Mouse (Mus musculus): ENCODE measurements around the gene Pip5k1c. TPM values are rescaled to one million over a fixed set of nuclear protein-coding genes. Genes with fewer than 3 reads are reported as not detected.

Pip5k1c gene
- 2.6 TPM for polyA plus RNA-seq (2014; fragmentation: Illumina TruSeq; extraction: RNeasy Lipid Tissue Mini Kit (QIAGEN cat#74804); ENCODE audit: low read depth, low replicate concordance)

DNA sequence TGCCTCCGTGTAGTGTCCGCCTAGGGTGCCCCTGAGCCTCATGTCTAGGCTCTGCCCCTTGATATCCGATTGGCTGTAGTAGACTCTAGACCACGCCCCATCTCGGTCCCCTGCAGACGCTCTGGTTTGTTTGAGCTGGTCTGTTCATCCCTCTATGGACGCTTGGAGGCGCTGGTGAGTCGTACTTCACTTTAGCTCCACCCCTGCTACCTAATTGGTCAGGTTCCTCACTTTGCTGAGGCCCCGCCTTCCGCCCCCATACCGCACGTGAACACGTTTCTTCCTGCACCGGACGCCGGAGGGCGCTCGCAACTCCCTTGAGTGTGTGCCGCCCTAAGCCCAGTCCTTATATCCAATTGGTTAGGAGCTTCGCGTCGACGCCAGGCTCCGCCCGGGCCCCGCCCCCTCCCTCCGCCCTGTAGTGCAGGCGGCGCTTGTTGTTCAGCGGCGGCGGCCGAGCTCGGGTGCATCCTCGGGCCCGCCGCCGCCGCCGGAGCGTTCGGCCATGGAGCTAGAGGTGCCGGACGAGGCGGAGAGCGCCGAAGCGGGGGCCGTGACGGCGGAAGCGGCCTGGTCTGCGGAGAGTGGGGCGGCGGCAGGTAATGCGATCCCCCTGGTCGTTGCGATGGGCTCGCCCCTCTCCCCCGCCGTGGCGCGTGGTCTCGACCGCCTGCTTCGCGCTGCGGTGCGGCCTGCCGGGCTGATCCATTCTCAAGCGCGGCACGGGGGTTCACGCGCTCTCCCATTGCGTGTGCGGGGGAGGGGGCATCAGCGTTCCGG is at the start of gene Pip5k1c:
TSS of gene Pip5k1c (plus strand) at position 410 of the 780 bp plus-strand sequence.

DNA sequence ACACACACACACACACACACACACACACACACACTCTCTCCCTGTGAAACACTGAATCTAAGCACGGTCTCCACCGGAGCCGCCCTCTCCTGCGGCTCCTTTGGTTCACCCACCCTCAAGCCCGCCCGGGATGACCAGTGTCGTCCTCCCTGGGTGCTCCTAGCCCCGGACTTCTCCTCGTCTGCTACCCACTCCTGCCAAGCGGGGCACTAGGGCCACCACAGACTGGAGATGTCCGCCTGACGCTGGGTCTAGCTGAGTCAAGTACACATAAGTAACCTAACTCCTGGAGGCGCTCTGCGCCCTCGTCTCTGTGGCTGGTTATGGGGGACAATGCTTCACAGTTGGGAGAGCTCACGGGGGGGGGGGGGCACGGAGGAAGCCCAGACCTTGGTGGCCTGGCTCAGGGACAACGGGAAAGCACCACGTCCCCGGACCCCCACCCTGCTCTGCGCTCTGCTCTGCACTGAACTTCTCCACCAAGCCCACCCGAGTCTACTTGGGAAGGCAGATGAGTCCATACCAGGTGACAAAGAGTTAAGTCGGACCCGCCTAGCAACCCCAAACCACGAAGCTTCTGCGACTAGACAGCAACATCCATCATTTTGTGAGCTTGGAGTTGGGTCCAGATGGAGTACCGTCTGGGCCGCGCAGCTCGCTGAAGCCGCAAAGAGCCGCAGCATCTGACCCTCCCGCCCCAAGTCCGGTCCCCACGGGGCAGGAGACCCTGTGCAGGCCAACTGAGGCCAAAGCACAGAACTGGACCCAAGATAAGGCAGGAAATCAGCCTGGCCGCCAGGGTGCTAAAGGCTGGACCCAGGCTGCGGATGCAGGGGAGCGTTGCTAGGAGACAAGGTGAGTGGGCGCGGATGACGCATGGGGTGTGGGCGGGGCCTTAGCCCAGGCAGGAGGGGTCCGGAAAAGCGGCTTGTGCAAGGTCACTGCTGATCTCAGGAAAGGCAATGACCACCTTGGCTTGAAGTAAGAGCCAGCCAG is 40.0 kb upstream of the Pip5k1c start, which contains the start of gene Matk:
TSS of gene Matk (plus strand) at position 512 of the 996 bp plus-strand sequence.

DNA sequence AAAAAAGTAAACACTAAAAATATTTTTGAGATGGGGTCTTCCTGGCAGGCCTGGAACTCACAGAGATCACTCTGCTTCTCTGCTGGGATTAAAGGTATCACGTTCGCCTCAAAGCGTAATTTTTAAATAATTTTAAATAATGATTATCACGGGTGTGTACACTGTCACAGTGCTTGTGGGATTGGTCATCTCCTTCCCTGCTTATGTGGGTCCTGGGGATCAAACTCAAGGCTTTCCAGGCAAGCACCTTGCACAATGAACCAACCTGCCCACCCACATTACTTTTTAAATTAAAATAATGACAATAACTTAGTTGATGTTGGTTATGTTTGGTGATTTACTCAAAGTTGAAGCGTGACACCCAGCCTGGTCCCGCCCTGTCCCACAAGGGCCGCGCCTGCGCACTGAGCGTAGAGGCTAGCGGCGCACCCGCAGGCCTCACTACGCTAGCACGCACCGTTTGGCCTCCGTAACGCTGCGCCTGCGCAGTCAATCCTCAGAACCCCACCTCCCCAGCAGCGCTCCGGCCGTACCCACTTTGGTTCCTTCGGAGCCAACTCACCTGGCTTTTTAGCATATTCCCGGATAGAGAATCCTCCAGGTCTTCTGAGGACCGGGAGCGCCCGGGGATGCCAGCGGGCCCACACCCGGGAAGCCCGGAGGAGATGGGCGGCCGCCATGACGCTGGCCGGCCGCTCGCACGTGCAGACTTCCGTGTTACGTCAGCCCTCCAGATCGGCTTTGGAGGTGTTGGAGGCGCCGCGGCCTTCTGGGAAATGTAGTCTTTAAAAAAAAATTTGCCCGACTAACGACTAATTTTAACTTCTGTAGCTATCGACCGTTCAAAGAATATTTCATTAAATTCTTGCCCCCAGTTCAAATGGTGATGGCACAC is 26.3 kb upstream of the Pip5k1c start, which contains the start of the genes Mrpl54 and Apba3:
TSS of gene Mrpl54 (minus strand) at position 724 of the 895 bp plus-strand sequence.
TSS of gene Apba3 (plus strand) at position 750 of the 895 bp plus-strand sequence.

DNA sequence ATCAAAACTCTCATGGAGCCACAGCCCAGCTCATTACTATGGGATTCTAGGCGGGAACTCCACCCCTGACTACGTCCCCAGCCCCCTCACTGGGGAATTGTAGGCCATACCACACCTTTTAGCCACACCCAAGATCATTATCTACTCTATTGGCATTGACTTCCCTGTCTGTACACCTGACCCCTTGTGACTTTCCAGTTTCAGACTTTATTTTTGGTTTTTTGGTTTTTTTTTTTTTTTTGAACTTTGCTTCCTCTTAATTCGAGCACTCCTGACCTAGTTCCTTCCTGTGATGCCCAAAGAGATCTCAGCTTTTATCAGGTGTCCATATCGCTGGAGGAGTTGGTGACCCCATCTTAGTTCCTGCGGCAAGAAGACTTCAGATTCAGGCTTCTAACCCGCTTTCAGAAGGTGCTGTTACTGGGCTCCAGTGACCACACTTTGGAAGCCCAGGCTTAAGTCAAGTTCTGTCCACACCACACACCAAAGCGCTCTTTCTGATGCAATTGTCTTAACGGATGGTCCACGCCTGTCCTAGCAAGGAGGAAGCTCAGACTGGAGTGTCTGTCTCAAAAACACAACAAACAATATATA is 1.2 kb upstream of the Pip5k1c start, which contains the start of gene Tjp3:
TSS of gene Tjp3 (minus strand) at position 71 of the 594 bp plus-strand sequence.

DNA sequence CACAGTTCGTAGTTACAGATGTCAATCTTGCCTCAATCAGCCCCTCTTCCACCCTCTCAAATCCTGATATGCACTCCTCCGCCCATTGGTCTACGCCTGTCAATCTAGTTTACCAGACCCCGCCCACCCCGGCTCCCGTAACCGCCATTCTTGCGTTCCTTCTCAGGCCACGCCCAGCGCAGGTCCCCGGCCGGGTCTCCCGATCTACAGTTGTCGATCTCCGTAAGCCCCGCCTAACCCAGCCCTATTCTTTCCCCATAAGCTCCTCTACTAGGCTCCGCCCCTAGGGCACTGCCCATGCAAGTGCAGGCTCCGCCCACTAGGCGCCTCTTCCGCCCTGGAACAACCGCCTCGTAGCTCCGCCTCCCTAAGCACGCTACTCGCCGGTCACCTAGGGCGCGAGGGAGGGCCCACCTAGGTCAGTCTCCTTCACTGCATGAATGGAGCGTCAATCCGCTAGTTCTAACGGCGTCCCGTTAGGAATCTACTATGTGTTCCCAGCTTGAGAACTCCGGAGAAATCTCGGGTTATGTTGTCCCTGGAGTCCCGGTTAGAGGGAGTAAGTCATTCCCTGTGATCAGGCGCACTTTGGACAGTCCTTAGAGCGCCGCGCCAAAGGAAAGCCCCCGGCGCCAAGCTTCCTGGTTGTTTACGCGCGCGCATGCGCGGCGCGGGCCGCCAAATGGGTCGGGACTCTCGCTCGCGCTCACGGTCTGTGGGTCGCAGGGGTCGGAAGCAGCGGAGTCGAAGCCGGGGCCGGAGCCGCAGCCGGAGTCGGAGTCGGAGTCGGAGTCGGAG is 28.0 kb downstream of the Pip5k1c start, which contains the start of gene Cactin:
TSS of gene Cactin (plus strand) at position 554 of the 798 bp plus-strand sequence.

DNA sequence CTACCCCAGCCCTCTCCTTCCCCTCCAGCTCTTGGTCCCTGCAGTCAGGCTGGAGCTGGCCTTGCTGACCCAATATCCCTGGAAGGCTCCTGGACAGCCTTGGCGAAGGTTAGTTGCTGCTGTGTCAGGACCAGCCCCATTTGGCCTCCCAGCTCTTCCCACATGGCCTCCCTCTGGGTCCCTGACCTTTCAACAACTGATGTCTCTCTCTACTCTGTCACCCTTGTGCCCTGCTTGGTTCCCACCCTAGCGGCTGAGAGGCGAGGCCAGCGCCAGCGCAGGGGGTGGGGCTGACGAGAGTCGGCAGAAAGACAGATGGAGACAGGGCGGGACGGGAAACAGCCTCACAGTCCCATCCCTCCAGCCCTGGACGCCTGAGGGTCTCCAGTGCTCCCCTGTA is 35.6 kb downstream of the Pip5k1c start, which contains the start of gene Tbxa2r:
TSS of gene Tbxa2r (plus strand) at position 346 of the 400 bp plus-strand sequence.

DNA sequence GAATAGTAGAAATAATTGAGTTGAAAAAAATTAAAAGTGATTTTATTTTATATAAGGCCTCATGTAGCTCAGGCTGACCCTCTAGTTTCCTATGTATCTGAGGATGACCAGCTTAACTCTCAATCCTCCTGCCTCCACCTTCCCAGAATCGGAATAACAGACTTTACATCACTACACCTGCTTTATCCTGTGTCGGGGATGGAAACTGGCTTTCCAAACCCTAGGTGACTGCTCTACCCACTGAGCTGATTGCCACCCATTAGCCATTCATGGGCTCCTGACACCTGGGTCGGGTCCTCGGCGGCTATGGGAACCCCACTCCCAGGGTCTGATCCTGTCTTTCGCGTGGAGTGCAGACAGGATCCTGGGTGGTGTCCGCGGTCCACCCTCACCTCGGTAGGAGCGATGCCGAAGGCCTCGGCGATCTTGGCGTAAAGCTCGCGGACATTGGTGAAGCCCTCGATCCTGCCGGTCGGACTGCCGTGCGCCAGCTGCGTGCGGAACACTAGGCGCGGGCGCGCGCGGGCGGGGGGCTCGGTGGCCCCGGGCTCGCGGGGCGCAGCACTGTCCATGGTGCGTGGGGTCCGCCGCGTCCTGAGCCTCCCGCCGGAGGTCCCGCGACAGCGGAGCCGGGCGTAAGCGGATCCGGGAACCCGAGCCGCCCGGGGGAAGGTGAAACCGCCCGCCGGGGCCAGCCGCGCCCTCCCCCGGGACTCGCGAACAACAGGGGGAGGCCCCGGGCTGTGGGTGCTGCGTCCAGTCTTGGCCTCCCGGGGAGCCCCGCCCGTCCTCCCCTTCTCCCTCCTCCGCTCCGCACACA is 50.1 kb downstream of the Pip5k1c start, which contains the start of gene Gipc3:
TSS of gene Gipc3 (minus strand) at position 581 of the 820 bp plus-strand sequence.

DNA sequence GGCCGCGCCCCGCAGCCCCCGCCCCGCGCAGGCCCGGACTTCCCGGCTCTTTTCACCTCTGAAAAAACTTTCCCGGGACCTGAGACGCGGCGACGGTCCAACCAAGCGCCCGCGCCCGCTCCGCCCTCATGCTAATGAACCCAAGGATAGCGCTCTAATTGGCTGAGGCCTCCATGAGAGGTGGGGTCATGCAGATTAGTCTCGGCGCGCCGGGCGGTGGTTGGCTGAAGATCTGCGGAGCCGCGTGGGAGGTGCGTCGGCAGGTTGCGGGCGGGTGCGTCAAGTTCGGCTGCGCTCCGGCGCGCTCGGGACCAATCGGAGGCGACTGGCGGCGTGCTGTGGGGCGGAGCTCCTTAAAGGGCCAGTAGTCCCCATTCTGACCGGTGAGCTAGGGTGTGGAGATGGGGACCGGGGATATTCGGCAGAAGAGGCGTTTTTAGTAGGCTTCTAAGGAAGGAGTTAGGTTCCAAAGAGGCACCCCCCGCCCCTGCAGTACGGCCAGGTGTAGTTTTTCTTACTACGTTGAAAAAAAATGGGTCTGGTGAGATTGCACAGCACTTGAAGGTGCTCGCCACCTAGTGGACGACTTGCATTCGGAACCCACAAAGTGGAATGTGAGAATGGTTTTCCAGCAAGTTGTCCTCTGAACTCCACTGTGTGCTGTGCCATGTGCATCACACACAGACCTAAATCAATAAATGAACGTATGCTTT is 57.7 kb downstream of the Pip5k1c start, which contains the start of gene Hmg20b:
TSS of gene Hmg20b (minus strand) at position 130 of the 713 bp plus-strand sequence.

DNA sequence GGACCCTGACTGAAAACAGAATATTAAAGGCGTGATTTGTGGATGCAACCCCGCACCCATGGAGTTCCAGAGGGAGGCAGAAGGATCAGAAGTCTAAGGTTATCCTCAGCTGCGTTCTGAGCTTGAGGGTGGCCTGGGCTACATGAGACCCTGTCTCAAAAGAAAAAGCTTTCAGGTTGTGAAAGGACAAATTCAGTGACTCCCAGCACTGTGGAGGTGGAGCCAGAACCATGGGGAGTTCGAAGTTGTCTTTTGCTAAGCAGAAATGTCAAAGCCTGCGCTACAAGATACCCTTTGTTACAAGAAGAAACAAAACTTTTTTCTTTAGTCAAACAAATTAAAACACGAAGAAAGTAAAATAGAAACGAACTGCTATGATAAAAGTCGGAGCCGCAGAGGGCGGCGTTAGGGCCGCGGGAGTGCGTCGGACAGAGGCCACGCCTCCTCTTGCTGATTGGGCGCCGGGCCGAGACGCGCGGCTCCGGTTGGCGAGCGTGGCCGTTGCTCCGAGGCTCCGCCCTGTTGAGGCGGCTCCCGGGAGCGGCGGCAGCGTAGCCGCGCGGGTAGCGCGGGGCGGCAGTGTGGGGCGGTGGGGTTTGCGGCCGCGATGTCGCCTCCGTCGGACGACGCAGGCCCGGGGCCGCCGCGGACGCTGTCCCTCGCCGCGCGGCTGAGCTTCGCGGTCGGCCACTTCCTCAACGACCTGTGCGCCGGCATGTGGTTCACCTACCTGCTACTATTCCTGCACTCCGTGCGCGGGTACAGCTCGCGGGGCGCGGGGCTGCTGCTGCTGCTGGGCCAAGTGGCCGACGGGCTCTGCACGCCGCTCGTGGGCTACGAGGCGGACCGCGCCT is 64.5 kb downstream of the Pip5k1c start, which contains the start of gene Mfsd12:
TSS of gene Mfsd12 (plus strand) at position 501 of the 854 bp plus-strand sequence.

DNA sequence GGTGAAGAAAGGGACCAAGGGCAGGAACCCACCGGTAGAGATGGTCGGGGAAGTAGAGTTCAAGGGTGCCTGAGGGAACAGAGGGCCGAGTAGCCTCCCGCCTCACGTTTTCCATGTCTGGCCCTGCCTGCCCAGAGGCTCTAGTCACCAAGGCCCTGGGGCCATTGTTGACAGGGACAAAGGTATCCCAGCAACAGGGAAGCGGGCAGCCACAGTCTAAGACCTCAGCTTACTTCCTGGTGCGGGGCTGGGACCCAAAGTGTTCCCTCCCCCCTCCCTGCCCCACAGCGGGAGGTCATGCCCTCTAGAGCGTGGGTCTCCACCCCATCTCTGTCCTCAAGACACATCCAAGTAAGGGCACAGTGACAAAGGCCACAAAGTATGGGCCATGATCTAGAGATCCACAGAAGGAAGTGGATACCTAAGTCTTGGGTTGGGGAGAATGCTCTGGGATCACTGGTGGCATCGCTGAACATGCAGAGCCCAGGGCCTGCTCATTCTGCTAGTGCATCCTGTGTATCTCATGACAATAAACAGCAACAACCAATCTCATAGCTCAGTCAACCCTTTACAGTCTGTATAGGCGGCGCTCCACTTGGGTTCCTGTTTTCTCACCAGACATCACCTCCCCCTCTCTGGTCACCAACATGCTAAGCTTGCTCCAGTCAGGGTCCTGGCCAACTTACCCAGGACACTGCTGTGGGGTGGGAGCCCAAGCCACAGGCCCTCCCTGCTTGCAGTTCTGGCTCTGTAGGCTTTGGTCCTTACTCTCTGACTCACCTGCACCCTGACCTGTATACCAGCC is 73.1 kb downstream of the Pip5k1c start, which contains the start of gene 4930404N11Rik:
TSS of gene 4930404N11Rik (minus strand) at position 145 of the 805 bp plus-strand sequence.

Other genes starting within 250 kb of the Pip5k1c start
- 1.3 TPM for gene Sgta, start 232.8 kb upstream of the Pip5k1c start, polyA plus RNA-seq (2014; fragmentation: Illumina TruSeq; extraction: RNeasy Lipid Tissue Mini Kit (QIAGEN cat#74804); ENCODE audit: low read depth, low replicate concordance)
- gene Thop1, start 222.9 kb upstream of the Pip5k1c start, polyA plus RNA-seq (2014; fragmentation: Illumina TruSeq; extraction: RNeasy Lipid Tissue Mini Kit (QIAGEN cat#74804); ENCODE audit: low read depth, low replicate concordance): not detected
- 0.79 TPM for gene Creb3l3, start 194.1 kb upstream of the Pip5k1c start, polyA plus RNA-seq (2014; fragmentation: Illumina TruSeq; extraction: RNeasy Lipid Tissue Mini Kit (QIAGEN cat#74804); ENCODE audit: low read depth, low replicate concordance)
- 3.0 TPM for gene Map2k2, start 187.0 kb upstream of the Pip5k1c start, polyA plus RNA-seq (2014; fragmentation: Illumina TruSeq; extraction: RNeasy Lipid Tissue Mini Kit (QIAGEN cat#74804); ENCODE audit: low read depth, low replicate concordance)
- gene Zbtb7a, start 157.7 kb upstream of the Pip5k1c start, polyA plus RNA-seq (2014; fragmentation: Illumina TruSeq; extraction: RNeasy Lipid Tissue Mini Kit (QIAGEN cat#74804); ENCODE audit: low read depth, low replicate concordance): 48.6 TPM
- not detected for gene Pias4, start 125.0 kb upstream of the Pip5k1c start, polyA plus RNA-seq (2014; fragmentation: Illumina TruSeq; extraction: RNeasy Lipid Tissue Mini Kit (QIAGEN cat#74804); ENCODE audit: low read depth, low replicate concordance)
- 12.4 TPM for gene Eef2, start 116.3 kb upstream of the Pip5k1c start, polyA plus RNA-seq (2014; fragmentation: Illumina TruSeq; extraction: RNeasy Lipid Tissue Mini Kit (QIAGEN cat#74804); ENCODE audit: low read depth, low replicate concordance)
- gene Dapk3, start 110.0 kb upstream of the Pip5k1c start, polyA plus RNA-seq (2014; fragmentation: Illumina TruSeq; extraction: RNeasy Lipid Tissue Mini Kit (QIAGEN cat#74804); ENCODE audit: low read depth, low replicate concordance): not detected
- gene 4930442H23Rik, start 109.1 kb upstream of the Pip5k1c start, polyA plus RNA-seq (2014; fragmentation: Illumina TruSeq; extraction: RNeasy Lipid Tissue Mini Kit (QIAGEN cat#74804); ENCODE audit: low read depth, low replicate concordance): not detected
- not detected for gene Nmrk2, start 90.9 kb upstream of the Pip5k1c start, polyA plus RNA-seq (2014; fragmentation: Illumina TruSeq; extraction: RNeasy Lipid Tissue Mini Kit (QIAGEN cat#74804); ENCODE audit: low read depth, low replicate concordance)
- 0.19 TPM for gene Atcay, start 62.1 kb upstream of the Pip5k1c start, polyA plus RNA-seq (2014; fragmentation: Illumina TruSeq; extraction: RNeasy Lipid Tissue Mini Kit (QIAGEN cat#74804); ENCODE audit: low read depth, low replicate concordance)
- 0.63 TPM for gene Zfr2, start 59.8 kb upstream of the Pip5k1c start, polyA plus RNA-seq (2014; fragmentation: Illumina TruSeq; extraction: RNeasy Lipid Tissue Mini Kit (QIAGEN cat#74804); ENCODE audit: low read depth, low replicate concordance)
- not detected for gene Matk, start 40.0 kb upstream of the Pip5k1c start, polyA plus RNA-seq (2014; fragmentation: Illumina TruSeq; extraction: RNeasy Lipid Tissue Mini Kit (QIAGEN cat#74804); ENCODE audit: low read depth, low replicate concordance)
- gene Mrpl54, start 26.0 kb upstream of the Pip5k1c start, polyA plus RNA-seq (2014; fragmentation: Illumina TruSeq; extraction: RNeasy Lipid Tissue Mini Kit (QIAGEN cat#74804); ENCODE audit: low read depth, low replicate concordance): 1.2 TPM
- gene Apba3, start 26.0 kb upstream of the Pip5k1c start, polyA plus RNA-seq (2014; fragmentation: Illumina TruSeq; extraction: RNeasy Lipid Tissue Mini Kit (QIAGEN cat#74804); ENCODE audit: low read depth, low replicate concordance): not detected
- 7.8 TPM for gene Tjp3, start 1.4 kb upstream of the Pip5k1c start, polyA plus RNA-seq (2014; fragmentation: Illumina TruSeq; extraction: RNeasy Lipid Tissue Mini Kit (QIAGEN cat#74804); ENCODE audit: low read depth, low replicate concordance)
- 0.16 TPM for gene Cactin, start 28.1 kb downstream of the Pip5k1c start, polyA plus RNA-seq (2014; fragmentation: Illumina TruSeq; extraction: RNeasy Lipid Tissue Mini Kit (QIAGEN cat#74804); ENCODE audit: low read depth, low replicate concordance)
- gene Tbxa2r, start 35.8 kb downstream of the Pip5k1c start, polyA plus RNA-seq (2014; fragmentation: Illumina TruSeq; extraction: RNeasy Lipid Tissue Mini Kit (QIAGEN cat#74804); ENCODE audit: low read depth, low replicate concordance): not detected
- not detected for gene Gipc3, start 50.3 kb downstream of the Pip5k1c start, polyA plus RNA-seq (2014; fragmentation: Illumina TruSeq; extraction: RNeasy Lipid Tissue Mini Kit (QIAGEN cat#74804); ENCODE audit: low read depth, low replicate concordance)
- gene Hmg20b, start 57.5 kb downstream of the Pip5k1c start, polyA plus RNA-seq (2014; fragmentation: Illumina TruSeq; extraction: RNeasy Lipid Tissue Mini Kit (QIAGEN cat#74804); ENCODE audit: low read depth, low replicate concordance): 11.0 TPM
- gene Mfsd12, start 64.5 kb downstream of the Pip5k1c start, polyA plus RNA-seq (2014; fragmentation: Illumina TruSeq; extraction: RNeasy Lipid Tissue Mini Kit (QIAGEN cat#74804); ENCODE audit: low read depth, low replicate concordance): 0.13 TPM
- gene 4930404N11Rik, start 72.9 kb downstream of the Pip5k1c start, polyA plus RNA-seq (2014; fragmentation: Illumina TruSeq; extraction: RNeasy Lipid Tissue Mini Kit (QIAGEN cat#74804); ENCODE audit: low read depth, low replicate concordance): not detected
- 0.19 TPM for gene Fzr1, start 85.6 kb downstream of the Pip5k1c start, polyA plus RNA-seq (2014; fragmentation: Illumina TruSeq; extraction: RNeasy Lipid Tissue Mini Kit (QIAGEN cat#74804); ENCODE audit: low read depth, low replicate concordance)
- gene Dohh, start 91.5 kb downstream of the Pip5k1c start, polyA plus RNA-seq (2014; fragmentation: Illumina TruSeq; extraction: RNeasy Lipid Tissue Mini Kit (QIAGEN cat#74804); ENCODE audit: low read depth, low replicate concordance): not detected
- 0.32 TPM for gene Gm48551, start 91.5 kb downstream of the Pip5k1c start, polyA plus RNA-seq (2014; fragmentation: Illumina TruSeq; extraction: RNeasy Lipid Tissue Mini Kit (QIAGEN cat#74804); ENCODE audit: low read depth, low replicate concordance)
- not detected for gene Gm48552, start 96.0 kb downstream of the Pip5k1c start, polyA plus RNA-seq (2014; fragmentation: Illumina TruSeq; extraction: RNeasy Lipid Tissue Mini Kit (QIAGEN cat#74804); ENCODE audit: low read depth, low replicate concordance)
- gene Smim24, start 100.1 kb downstream of the Pip5k1c start, polyA plus RNA-seq (2014; fragmentation: Illumina TruSeq; extraction: RNeasy Lipid Tissue Mini Kit (QIAGEN cat#74804); ENCODE audit: low read depth, low replicate concordance): 21.2 TPM
- 8.2 TPM for gene Nfic, start 162.7 kb downstream of the Pip5k1c start, polyA plus RNA-seq (2014; fragmentation: Illumina TruSeq; extraction: RNeasy Lipid Tissue Mini Kit (QIAGEN cat#74804); ENCODE audit: low read depth, low replicate concordance)
- 3.1 TPM for gene Celf5, start 189.7 kb downstream of the Pip5k1c start, polyA plus RNA-seq (2014; fragmentation: Illumina TruSeq; extraction: RNeasy Lipid Tissue Mini Kit (QIAGEN cat#74804); ENCODE audit: low read depth, low replicate concordance)
- not detected for gene Ncln, start 203.4 kb downstream of the Pip5k1c start, polyA plus RNA-seq (2014; fragmentation: Illumina TruSeq; extraction: RNeasy Lipid Tissue Mini Kit (QIAGEN cat#74804); ENCODE audit: low read depth, low replicate concordance)
- gene S1pr4, start 207.2 kb downstream of the Pip5k1c start, polyA plus RNA-seq (2014; fragmentation: Illumina TruSeq; extraction: RNeasy Lipid Tissue Mini Kit (QIAGEN cat#74804); ENCODE audit: low read depth, low replicate concordance): not detected
- gene Gna15, start 231.3 kb downstream of the Pip5k1c start, polyA plus RNA-seq (2014; fragmentation: Illumina TruSeq; extraction: RNeasy Lipid Tissue Mini Kit (QIAGEN cat#74804); ENCODE audit: low read depth, low replicate concordance): not detected